Mouse (Mus musculus): Measurements from ENCODE around the gene Stx5a. TPM values are rescaled to one million over a fixed set of nuclear protein-coding genes. Genes with fewer than 3 reads are reported as not detected.

The Stx5a gene
- polyA plus RNA-seq, 1 experiment, result 83.9 TPM

GRCm38 (mm10) chr19:8722021-8722420, 19.2 kb upstream of the Stx5a start:
- no peak for TF ChIP-seq POLR2A (IDR thresholded peaks at IDR 0.05; ENCODE audit: borderline replicate concordance, control insufficient read depth, low read depth, low read length)
- TF ChIP-seq CTCF (IDR thresholded peaks at IDR 0.05; ENCODE audit: control insufficient read depth, insufficient read depth, low read length), result no peak
- Histone ChIP-seq H3K4me3 (replicated peaks; ENCODE audit: control insufficient read depth, low read depth, low read length) (peak overlapping the region; percentile 46), H3K4me1 (ENCODE audit: control insufficient read depth, insufficient read depth, low read length) (peaks cover 1% of the 10 kb centered on the region; the same call in 1 of the 2 replicates), H3K27ac (ENCODE audit: control insufficient read depth, insufficient read depth, low read depth, low read length, poor library complexity) (peak overlapping the region; percentile 17; the same call in 1 of the 2 replicates)
- WGBS, result 43% methylated on average over 4 of the region's 4 CpGs

GRCm38 (mm10) chr19:8722559-8722906, 18.7 kb upstream of the Stx5a start:
- WGBS, result under 1% methylated on average over 5 of the region's 5 CpGs
- Histone ChIP-seq H3K4me1 (ENCODE audit: control insufficient read depth, insufficient read depth, low read length) (peaks cover 1% of the 10 kb centered on the region; the same call in 1 of the 2 replicates), H3K4me3 (replicated peaks; ENCODE audit: control insufficient read depth, low read depth, low read length) (peak overlapping the region; percentile 82), H3K27ac (ENCODE audit: control insufficient read depth, insufficient read depth, low read depth, low read length, poor library complexity) (peak overlapping the region; percentile 97)
- no peak for TF ChIP-seq POLR2A (IDR thresholded peaks at IDR 0.05; ENCODE audit: borderline replicate concordance, control insufficient read depth, low read depth, low read length)
- TF ChIP-seq CTCF (IDR thresholded peaks at IDR 0.05; ENCODE audit: control insufficient read depth, insufficient read depth, low read length), result no peak

GRCm38 (mm10) chr19:8722907-8723573, 18.2 kb upstream of the Stx5a start, which contains the start of gene Slc3a2:
TSS of gene Slc3a2 (minus strand) at chr19:8723369.
- WGBS, result under 1% methylated on average over 50 of the region's 50 CpGs
- Histone ChIP-seq H3K27ac (ENCODE audit: control insufficient read depth, insufficient read depth, low read depth, low read length, poor library complexity) (peak within 1 kb of the TSS; percentile 97), H3K4me3 (replicated peaks; ENCODE audit: control insufficient read depth, low read depth, low read length) (peak within 1 kb of the TSS; percentile 84), H3K4me1 (ENCODE audit: control insufficient read depth, insufficient read depth, low read length) (peaks cover 1% of the 10 kb centered on the region; the same call in 1 of the 2 replicates)
- no peak for TF ChIP-seq CTCF (IDR thresholded peaks at IDR 0.05; ENCODE audit: control insufficient read depth, insufficient read depth, low read length)
- peak; percentile 83 for TF ChIP-seq POLR2A (IDR thresholded peaks at IDR 0.05; ENCODE audit: borderline replicate concordance, control insufficient read depth, low read depth, low read length)

- Histone ChIP-seq H3K4me3 (replicated peaks; ENCODE audit: control insufficient read depth, low read depth, low read length) (peak overlapping the region; percentile 84), H3K4me1 (ENCODE audit: control insufficient read depth, insufficient read depth, low read length) (peaks cover under 1% of the 10 kb centered on the region; the same call in 1 of the 2 replicates), H3K27ac (ENCODE audit: control insufficient read depth, insufficient read depth, low read depth, low read length, poor library complexity) (peak overlapping the region; percentile 56; the same call in 1 of the 2 replicates)
- under 1% methylated on average over 20 of the region's 20 CpGs for WGBS
- TF ChIP-seq POLR2A (IDR thresholded peaks at IDR 0.05; ENCODE audit: borderline replicate concordance, control insufficient read depth, low read depth, low read length), result no peak
- TF ChIP-seq CTCF (IDR thresholded peaks at IDR 0.05; ENCODE audit: control insufficient read depth, insufficient read depth, low read length), result no peak
These were observed 17.5 kb upstream of the Stx5a start for GRCm38 (mm10) chr19:8723574-8724346.

GRCm38 (mm10) chr19:8724392-8724791, 16.8 kb upstream of the Stx5a start:
- WGBS, result 3% methylated on average over 2 of the region's 2 CpGs
- peak overlapping the region; percentile 84 for H3K4me3 ChIP-seq (replicated peaks; ENCODE audit: control insufficient read depth, low read depth, low read length)
- no peaks in the 10 kb centered on the region; the same call in 1 of the 2 replicates for H3K4me1 ChIP-seq (ENCODE audit: control insufficient read depth, insufficient read depth, low read length)
- TF ChIP-seq CTCF (IDR thresholded peaks at IDR 0.05; ENCODE audit: control insufficient read depth, insufficient read depth, low read length), result no peak
- TF ChIP-seq POLR2A (IDR thresholded peaks at IDR 0.05; ENCODE audit: borderline replicate concordance, control insufficient read depth, low read depth, low read length), result no peak
- no peak overlapping the region for H3K27ac ChIP-seq (ENCODE audit: control insufficient read depth, insufficient read depth, low read depth, low read length, poor library complexity)

GRCm38 (mm10) chr19:8725081-8725613, 16.1 kb upstream of the Stx5a start:
- no peak overlapping the region for H3K27ac ChIP-seq (ENCODE audit: control insufficient read depth, insufficient read depth, low read depth, low read length, poor library complexity)
- TF ChIP-seq POLR2A (IDR thresholded peaks at IDR 0.05; ENCODE audit: borderline replicate concordance, control insufficient read depth, low read depth, low read length) (no peak), CTCF (IDR thresholded peaks at IDR 0.05; ENCODE audit: control insufficient read depth, insufficient read depth, low read length) (no peak)
- no peak overlapping the region for H3K4me3 ChIP-seq (replicated peaks; ENCODE audit: control insufficient read depth, low read depth, low read length)
- H3K4me1 ChIP-seq (ENCODE audit: control insufficient read depth, insufficient read depth, low read length), result no peaks in the 10 kb centered on the region; the same call in 1 of the 2 replicates
- 54% methylated on average over 4 of the region's 4 CpGs for WGBS

GRCm38 (mm10) chr19:8726609-8727390, 14.4 kb upstream of the Stx5a start:
- no peak for TF ChIP-seq CTCF (IDR thresholded peaks at IDR 0.05; ENCODE audit: control insufficient read depth, insufficient read depth, low read length)
- TF ChIP-seq POLR2A (IDR thresholded peaks at IDR 0.05; ENCODE audit: borderline replicate concordance, control insufficient read depth, low read depth, low read length), result no peak
- no peak overlapping the region for H3K27ac ChIP-seq (ENCODE audit: control insufficient read depth, insufficient read depth, low read depth, low read length, poor library complexity)
- H3K4me1 ChIP-seq (ENCODE audit: control insufficient read depth, insufficient read depth, low read length), result no peaks in the 10 kb centered on the region; the same call in 1 of the 2 replicates
- 51% methylated on average over 3 of the region's 3 CpGs for WGBS
- no peak overlapping the region for H3K4me3 ChIP-seq (replicated peaks; ENCODE audit: control insufficient read depth, low read depth, low read length)

Measured in bone marrow, adult 2 months (tissue).